Mouse (Mus musculus) forebrain, embryonic 12.5 days (tissue): ENCODE data around the gene Rela. TPM values are rescaled to one million over a fixed set of nuclear protein-coding genes. Genes with fewer than 3 reads are reported as not detected.
A peak's percentile ranks its signal among the peaks of the same experiment; 100 is the strongest.

Experiments
- ATAC-seq: fragments of 200-750 bp; cut with Nextera tagmentation; 2 replicates; pipeline ENCODE4 v1.8.0; 2017; ENCODE audit warnings: moderate TSS enrichment; ENCODE audit not compliant: low FRiP score
- H3K27ac ChIP-seq: fragments of 300-500 bp; sonication (generic); 2 replicates; pipeline ENCODE4 v1.5.1; 2016; ENCODE audit warnings: mild to moderate bottlenecking
- H3K27me3 ChIP-seq: fragments of 300-500 bp; sonication (generic); 2 replicates; pipeline ENCODE4 v1.6.1; 2016; ENCODE audit warnings: mild to moderate bottlenecking
- H3K36me3 ChIP-seq: fragments of 300-500 bp; sonication (generic); replicated peaks from 2 replicates; pipeline ENCODE4 v1.6.1; 2016; ENCODE audit warnings: mild to moderate bottlenecking
- H3K4me1 ChIP-seq: fragments of 300-500 bp; sonication (generic); 2 replicates; pipeline ENCODE4 v1.6.1; 2016
- H3K4me2 ChIP-seq: fragments of 300-500 bp; sonication (generic); 2 replicates; pipeline ENCODE4 v1.6.1; 2016; ENCODE audit warnings: mild to moderate bottlenecking, moderate library complexity
- H3K4me3 ChIP-seq: fragments of 300-500 bp; sonication (generic); replicated peaks from 2 replicates; pipeline ENCODE4 v1.5.1; 2016; ENCODE audit warnings: mild to moderate bottlenecking
- H3K9ac ChIP-seq: fragments of 300-500 bp; sonication (generic); 2 replicates; pipeline ENCODE4 v1.6.1; 2016; ENCODE audit warnings: mild to moderate bottlenecking
- H3K9me3 ChIP-seq: fragments of 300-500 bp; sonication (generic); 2 replicates; pipeline ENCODE4 v1.6.1; 2016
- WGBS: fragments of 180-500 bp; shearing (Covaris S2); methylation state at CpG from one replicate; pipeline ENCODE4 v1.1.7; 2016; 5-methylcytosine and 5-hydroxymethylcytosine counted together
- polyA plus RNA-seq: library from polyadenylated mRNA; unstranded; fragments of >200 nt; fragmentation: Nextera tagmentation; extraction: Ambion mirVana; gene quantifications from 2 replicates; pipeline ENCODE4 v1.2.1, GENCODE M21; 2016

Gene Rela
- polyA plus RNA-seq, 1 experiment from 2014 or later, result 34.1 TPM

GRCm38 (mm10) chr19:5609547-5610404 is 27.5 kb upstream of the Rela start, which contains the start of gene Kat5:
TSS of gene Kat5 (minus strand) at chr19:5610237.
- Histone ChIP-seq H3K27ac (peak within 1 kb of the TSS; percentile 97), H3K27me3 (peaks cover 8% of the 10 kb centered on the region; the same call in 1 of the 2 replicates), H3K36me3 (peaks cover 41% of the 10 kb centered on the region), H3K4me2 (peak within 1 kb of the TSS; percentile 70), H3K4me3 (peak within 1 kb of the TSS; percentile 66), H3K4me1 (peaks cover 22% of the 10 kb centered on the region), H3K9ac (peak within 1 kb of the TSS; percentile 73), H3K9me3 (no peaks in the 10 kb centered on the region)
- peak; percentile 94 for ATAC-seq
- under 1% methylated on average over 55 of the region's 55 CpGs for WGBS

GRCm38 (mm10) chr19:5611973-5612372 is 25.3 kb upstream of the Rela start:
- Histone ChIP-seq H3K9me3 (no peaks in the 10 kb centered on the region), H3K27ac (no peak overlapping the region), H3K4me2 (no peak overlapping the region), H3K4me3 (no peak overlapping the region), H3K27me3 (peaks cover 8% of the 10 kb centered on the region; the same call in 1 of the 2 replicates), H3K36me3 (peaks cover 19% of the 10 kb centered on the region), H3K4me1 (peaks cover 22% of the 10 kb centered on the region), H3K9ac (no peak overlapping the region)
- WGBS, result 86% methylated on average over 1 of the region's 1 CpGs
- no peak for ATAC-seq

DNA sequence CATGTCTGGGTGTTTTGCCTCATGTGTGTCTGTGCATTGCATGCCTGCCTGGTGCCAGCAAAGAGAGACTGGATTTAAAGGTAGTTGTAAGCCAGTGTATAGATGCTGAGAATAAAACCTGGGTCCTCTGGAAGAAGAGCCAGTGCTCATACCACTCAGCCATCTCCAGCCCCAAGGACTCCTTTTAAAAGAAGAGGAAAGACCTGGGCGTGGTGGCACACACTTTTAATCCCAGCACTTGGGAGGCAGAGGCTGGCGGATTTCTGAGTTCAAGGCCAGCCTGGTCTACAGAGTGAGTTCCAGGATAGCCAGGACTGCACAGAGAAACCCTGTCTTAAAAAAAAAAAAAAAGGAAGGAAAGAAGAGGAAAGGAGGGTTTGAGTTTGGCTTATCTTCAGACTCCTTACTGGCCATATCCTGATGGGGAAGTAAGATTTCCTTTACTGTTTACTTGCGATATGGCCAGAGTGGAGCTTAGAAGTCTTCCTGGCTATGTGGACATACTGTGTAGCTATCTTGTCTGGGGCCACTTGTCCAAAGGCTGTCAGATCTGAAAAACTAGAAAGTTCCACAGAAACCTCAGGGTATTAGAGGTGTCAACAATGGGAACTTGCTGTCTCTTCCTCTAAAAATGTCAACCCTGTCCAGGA is 24.4 kb upstream of the Rela start:
- peaks cover 10% of the 10 kb centered on the region for H3K36me3 ChIP-seq
- WGBS, result 75% methylated on average over 3 of the region's 3 CpGs
- H3K27ac ChIP-seq, result no peak overlapping the region

GRCm38 (mm10) chr19:5614953-5615352 is 22.3 kb upstream of the Rela start:
- no peak overlapping the region for H3K4me3 ChIP-seq
- H3K27ac ChIP-seq, result no peak overlapping the region
- H3K36me3 ChIP-seq, result no peaks in the 10 kb centered on the region
- no peak overlapping the region for H3K9ac ChIP-seq
- WGBS, result 80% methylated on average over 2 of the region's 2 CpGs
- H3K4me1 ChIP-seq, result peaks cover 7% of the 10 kb centered on the region
- H3K27me3 ChIP-seq, result peaks cover 13% of the 10 kb centered on the region; the same call in 1 of the 2 replicates
- ATAC-seq, result no peak
- H3K4me2 ChIP-seq, result no peak overlapping the region
- H3K9me3 ChIP-seq, result no peaks in the 10 kb centered on the region

More for the DNA sequence above, 24.4 kb upstream of the Rela start:
- H3K9me3 ChIP-seq, result no peaks in the 10 kb centered on the region
- H3K27me3 ChIP-seq, result peaks cover 8% of the 10 kb centered on the region; the same call in 1 of the 2 replicates
- H3K4me1 ChIP-seq, result peaks cover 22% of the 10 kb centered on the region
- no peak overlapping the region for H3K9ac ChIP-seq
- ATAC-seq, result no peak
- no peak overlapping the region for H3K4me3 ChIP-seq
- no peak overlapping the region for H3K4me2 ChIP-seq

DNA sequence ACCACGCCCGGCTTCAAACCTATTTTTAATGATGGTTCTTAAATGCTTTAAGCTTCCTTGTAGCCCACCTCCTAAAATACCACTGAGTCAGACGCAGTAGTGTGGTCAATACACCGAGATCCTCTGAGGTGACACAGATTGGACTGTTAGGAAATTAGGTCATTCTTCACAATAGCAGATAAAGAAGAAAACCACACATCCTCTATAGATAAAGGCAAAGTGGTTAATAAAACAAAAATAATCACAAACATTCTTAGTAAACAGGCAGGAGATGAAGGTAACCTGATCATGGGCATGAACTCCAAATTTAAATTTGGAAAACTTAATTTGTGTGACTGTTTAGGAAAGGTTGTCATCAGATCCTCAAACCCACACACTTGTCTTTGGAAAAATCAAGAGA is 17.3 kb upstream of the Rela start:
- peaks cover 8% of the 10 kb centered on the region for H3K27me3 ChIP-seq
- 90% methylated on average over 4 of the region's 4 CpGs for WGBS
- H3K9me3 ChIP-seq, result no peaks in the 10 kb centered on the region
- H3K4me2 ChIP-seq, result no peak overlapping the region
- no peak overlapping the region for H3K27ac ChIP-seq
- H3K4me3 ChIP-seq, result no peak overlapping the region
- no peaks in the 10 kb centered on the region for H3K4me1 ChIP-seq
- H3K36me3 ChIP-seq, result no peaks in the 10 kb centered on the region
- no peak for ATAC-seq
- H3K9ac ChIP-seq, result no peak overlapping the region

DNA sequence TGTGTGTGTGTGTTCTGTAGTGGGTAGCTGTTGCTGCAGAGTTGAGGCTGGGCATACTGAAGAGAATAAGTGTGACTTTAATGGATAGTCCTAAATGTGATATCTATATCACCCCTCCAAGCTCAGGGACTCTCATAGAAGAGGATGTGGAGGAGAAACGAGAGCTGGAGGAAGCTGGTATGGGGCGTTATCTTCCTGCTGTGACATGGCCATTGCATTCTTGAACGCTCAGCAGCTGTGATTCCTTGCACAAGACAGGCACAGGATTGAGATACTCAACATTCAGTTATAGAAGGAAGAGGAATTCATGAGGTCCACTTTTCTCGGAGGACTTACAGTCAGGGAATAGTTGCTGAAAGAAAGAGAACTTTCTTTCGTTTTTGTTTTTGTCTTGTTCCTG is 15.4 kb upstream of the Rela start:
- 84% methylated on average over 5 of the region's 5 CpGs for WGBS
- H3K27ac ChIP-seq, result no peak overlapping the region
- ATAC-seq, result no peak

GRCm38 (mm10) chr19:5625311-5625710 is 12.0 kb upstream of the Rela start:
- Histone ChIP-seq H3K9ac (no peak overlapping the region), H3K27me3 (peaks cover 9% of the 10 kb centered on the region; the same call in 1 of the 2 replicates), H3K9me3 (no peaks in the 10 kb centered on the region), H3K4me2 (no peak overlapping the region), H3K4me3 (no peak overlapping the region), H3K36me3 (no peaks in the 10 kb centered on the region), H3K27ac (no peak overlapping the region), H3K4me1 (no peaks in the 10 kb centered on the region)
- WGBS, result 88% methylated on average over 8 of the region's 8 CpGs
- ATAC-seq, result no peak

More for the DNA sequence above, 15.4 kb upstream of the Rela start:
- no peak overlapping the region for H3K4me3 ChIP-seq
- H3K27me3 ChIP-seq, result peaks cover 8% of the 10 kb centered on the region
- H3K4me1 ChIP-seq, result no peaks in the 10 kb centered on the region
- H3K4me2 ChIP-seq, result no peak overlapping the region
- H3K36me3 ChIP-seq, result no peaks in the 10 kb centered on the region
- H3K9me3 ChIP-seq, result no peaks in the 10 kb centered on the region
- H3K9ac ChIP-seq, result no peak overlapping the region

- no peak overlapping the region for H3K27ac ChIP-seq
- H3K4me1 ChIP-seq, result no peaks in the 10 kb centered on the region
- H3K36me3 ChIP-seq, result no peaks in the 10 kb centered on the region
- H3K9ac ChIP-seq, result no peak overlapping the region
- H3K4me3 ChIP-seq, result no peak overlapping the region
- 0 out of 2 replicates have a peak, but pooled peaks cover 5% of the 10 kb centered on the region for H3K27me3 ChIP-seq
- no peak overlapping the region for H3K4me2 ChIP-seq
- H3K9me3 ChIP-seq, result no peaks in the 10 kb centered on the region
- no peak for ATAC-seq
Observed at GRCm38 (mm10) chr19:5629907-5630306, 7.4 kb upstream of the Rela start.

DNA sequence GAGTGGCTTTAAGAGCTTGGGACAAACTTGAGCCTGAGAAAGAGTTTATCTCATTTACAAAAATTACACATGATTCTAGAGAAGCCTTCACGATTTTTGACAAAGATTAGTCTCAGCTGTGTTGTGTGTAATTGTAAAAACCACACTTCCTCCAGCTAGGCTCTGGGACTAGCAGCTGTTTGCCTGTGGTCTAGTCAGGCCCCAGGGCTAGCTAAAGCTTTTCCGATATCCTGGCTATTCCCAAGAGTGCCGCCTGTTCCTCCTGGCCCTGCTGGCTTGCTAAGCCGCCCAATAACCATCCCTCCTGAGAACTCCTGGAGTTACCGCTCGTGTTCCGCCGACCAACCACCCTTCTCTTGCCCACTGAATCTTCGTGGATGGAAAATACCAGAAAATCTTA is 5.2 kb upstream of the Rela start:
- Histone ChIP-seq H3K27ac (no peak overlapping the region), H3K4me1 (peaks cover 11% of the 10 kb centered on the region), H3K9me3 (no peaks in the 10 kb centered on the region), H3K4me3 (no peak overlapping the region), H3K36me3 (no peaks in the 10 kb centered on the region), H3K9ac (no peak overlapping the region), H3K27me3 (0 out of 2 replicates have a peak, but pooled peaks cover 5% of the 10 kb centered on the region), H3K4me2 (no peak overlapping the region)
- WGBS, result 85% methylated on average over 9 of the region's 9 CpGs
- ATAC-seq, result no peak

DNA sequence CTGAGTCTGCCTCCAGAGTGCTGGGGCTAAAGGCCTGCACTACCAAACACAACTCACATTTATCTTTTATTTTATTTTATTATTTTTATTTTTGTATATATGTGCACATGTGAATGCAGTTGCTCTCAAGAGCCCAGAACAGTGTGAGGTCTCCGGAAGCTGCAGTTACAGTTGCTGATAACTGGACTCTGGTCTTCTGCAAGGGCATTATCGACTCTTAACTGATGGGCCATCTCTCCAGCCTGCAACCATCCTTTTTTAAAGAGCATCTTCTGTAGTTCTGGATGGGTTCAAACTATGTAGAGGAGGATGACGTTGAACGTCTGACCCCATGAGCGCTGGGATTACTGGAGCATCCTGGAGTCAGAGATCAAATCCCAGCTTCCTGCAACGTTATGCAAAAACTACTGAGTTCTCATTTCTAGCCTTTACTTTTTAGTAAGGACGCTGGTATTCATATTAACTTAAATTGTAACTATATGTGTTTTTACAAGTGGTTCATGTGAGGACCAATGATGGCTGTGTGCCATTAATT is 1.2 kb upstream of the Rela start:
- no peak overlapping the region for H3K4me2 ChIP-seq
- no peak overlapping the region for H3K4me3 ChIP-seq
- peak overlapping the region; percentile 93; the same call in 1 of the 2 replicates for H3K9ac ChIP-seq
- H3K4me1 ChIP-seq, result peaks cover 22% of the 10 kb centered on the region
- ATAC-seq, result no peak
- no peaks in the 10 kb centered on the region for H3K27me3 ChIP-seq
- H3K27ac ChIP-seq, result no peak overlapping the region; the same call in 1 of the 2 replicates
- peaks cover 20% of the 10 kb centered on the region for H3K36me3 ChIP-seq
- H3K9me3 ChIP-seq, result no peaks in the 10 kb centered on the region
- 81% methylated on average over 7 of the region's 7 CpGs for WGBS

- H3K36me3 ChIP-seq, result peaks cover 25% of the 10 kb centered on the region
- H3K27me3 ChIP-seq, result no peaks in the 10 kb centered on the region
- 43% methylated on average over 12 of the region's 12 CpGs for WGBS
- H3K9ac ChIP-seq, result peak overlapping the region; percentile 93
- H3K4me1 ChIP-seq, result peaks cover 22% of the 10 kb centered on the region
- peak overlapping the region; percentile 82 for H3K4me2 ChIP-seq
- peak overlapping the region; percentile 89 for H3K4me3 ChIP-seq
- no peaks in the 10 kb centered on the region for H3K9me3 ChIP-seq
- no peak for ATAC-seq
- peak overlapping the region; percentile 93 for H3K27ac ChIP-seq
Observed at GRCm38 (mm10) chr19:5636571-5637041, 677 bp upstream of the Rela start.

GRCm38 (mm10) chr19:5638416-5639005 is 1.2 kb downstream of the Rela start:
- no peaks in the 10 kb centered on the region for H3K9me3 ChIP-seq
- peak overlapping the region; percentile 93 for H3K9ac ChIP-seq
- H3K27me3 ChIP-seq, result no peaks in the 10 kb centered on the region
- H3K27ac ChIP-seq, result no peak overlapping the region
- peaks cover 44% of the 10 kb centered on the region for H3K36me3 ChIP-seq
- H3K4me3 ChIP-seq, result peak overlapping the region; percentile 89
- peak overlapping the region; percentile 82 for H3K4me2 ChIP-seq
- no peak for ATAC-seq
- peaks cover 22% of the 10 kb centered on the region for H3K4me1 ChIP-seq
- WGBS, result 93% methylated on average over 18 of the region's 18 CpGs
